Mouse (Mus musculus): ENCODE data around the gene Limd2.

DNA sequence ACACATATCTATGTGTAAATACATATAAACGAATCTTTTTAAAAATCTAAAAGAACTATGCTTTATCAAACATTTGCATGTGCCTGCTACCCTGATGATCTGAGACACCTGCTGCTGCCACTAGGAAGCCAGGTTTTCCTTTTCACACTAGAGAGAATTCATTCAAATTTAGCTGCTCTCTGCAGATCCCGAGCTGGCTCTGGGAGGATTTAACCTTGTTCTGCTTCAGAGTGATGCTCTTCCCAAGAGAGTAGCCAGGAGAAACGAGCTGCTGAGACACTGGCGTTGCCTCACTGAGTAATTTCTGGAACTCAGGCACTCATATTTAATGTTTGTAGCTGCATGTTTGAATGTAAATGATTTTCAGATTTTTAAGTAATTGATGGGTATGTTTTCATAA is 35.9 kb downstream of the Limd2 start:
- TF ChIP-seq POLR2A (IDR thresholded peaks at IDR 0.05; ENCODE audit: insufficient read length, low read depth): no peak
- no peak for TF ChIP-seq USF1 (IDR thresholded peaks at IDR 0.05; ENCODE audit: low read depth)
- TF ChIP-seq MAX (IDR thresholded peaks at IDR 0.05; ENCODE audit: low read depth): no peak
- no peak for TF ChIP-seq REST (IDR thresholded peaks at IDR 0.05; ENCODE audit: insufficient read depth, insufficient read length)
- TF ChIP-seq SRF (IDR thresholded peaks at IDR 0.05; ENCODE audit: control insufficient read depth, insufficient read length, low read depth): no peak
- TF ChIP-seq E2F4 (IDR thresholded peaks at IDR 0.05; ENCODE audit: insufficient read depth): no peak
- TF ChIP-seq TCF12 (IDR thresholded peaks at IDR 0.05; ENCODE audit: insufficient read depth, poor library complexity, severe bottlenecking): no peak
- no peak for TF ChIP-seq CEBPB (IDR thresholded peaks at IDR 0.05; ENCODE audit: insufficient read depth, poor library complexity, severe bottlenecking)
- TF ChIP-seq MYOD1 (IDR thresholded peaks at IDR 0.05; ENCODE audit: control insufficient read depth in 1 of 3, insufficient read length in 2 of 3, low read depth in 2 of 3): no peak
- no peak for TF ChIP-seq POLR2AphosphoS2 (IDR thresholded peaks at IDR 0.05; ENCODE audit: insufficient read length, low read depth)
- TF ChIP-seq TCF3 (IDR thresholded peaks at IDR 0.05; ENCODE audit: insufficient read length, low read depth): no peak
- TF ChIP-seq MYOG (IDR thresholded peaks at IDR 0.05; ENCODE audit: control insufficient read depth in 1 of 3, insufficient read depth in 1 of 3, insufficient read length in 2 of 3, low read depth in 2 of 3): no peak
